Mouse (Mus musculus): ENCODE results near the gene Vmn1r103. TPM values are rescaled to one million over a fixed set of nuclear protein-coding genes. Genes with fewer than 3 reads are reported as not detected.

Vmn1r103 gene
- polyA plus RNA-seq (2012; rRNA removed) = not detected in 2 replicates

GRCm38 (mm10) chr7:20510434-20510833, at the start of gene Vmn1r103:
TSS of gene Vmn1r103 (minus strand) at chr7:20510534.

GRCm38 (mm10) chr7:20545657-20546056, 35.3 kb upstream of the Vmn1r103 start, which contains the start of gene Gm5726:
TSS of gene Gm5726 (minus strand) at chr7:20545757.

GRCm38 (mm10) chr7:20533537-20533936, 23.2 kb upstream of the Vmn1r103 start, which contains the start of gene Vmn1r104:
TSS of gene Vmn1r104 (plus strand) at chr7:20533837.

DNA sequence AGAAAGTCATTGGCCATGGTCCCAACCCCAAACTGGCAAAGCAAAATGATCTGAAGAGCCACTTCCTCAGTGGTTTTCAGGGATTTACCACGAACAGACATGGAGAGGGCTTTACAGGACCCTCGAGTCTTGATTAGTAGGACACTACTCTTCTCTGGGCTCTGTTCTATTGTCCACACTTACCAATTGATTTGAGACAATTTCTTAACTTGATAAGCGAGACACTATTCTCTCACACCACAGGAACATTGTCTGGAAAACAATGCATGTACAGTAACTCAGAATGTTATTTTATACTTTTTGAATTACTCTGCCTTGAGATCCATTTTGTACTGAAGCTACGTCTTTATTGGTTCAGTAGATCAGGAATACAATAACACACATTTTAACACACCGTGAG, 35.5 kb downstream of the Vmn1r103 start, which contains the start of gene Gm10670:
Gm10670 (minus strand) TSS at position 101 of the 400 bp plus-strand sequence.

Other genes with a start within 250 kb of the Vmn1r103 start
- gene Gm5890, start 247.7 kb downstream of the Vmn1r103 start, polyA plus RNA-seq (2012; rRNA removed) = not detected in 2 replicates
- gene Gm4133, start 176.5 kb downstream of the Vmn1r103 start, polyA plus RNA-seq (2012; rRNA removed) = not detected in 2 replicates
- gene Gm5728, start 135.1 kb downstream of the Vmn1r103 start, polyA plus RNA-seq (2012; rRNA removed) = not detected in 2 replicates
- gene Vmn1r100, start 92.6 kb downstream of the Vmn1r103 start, polyA plus RNA-seq (2012; rRNA removed) = not detected in 2 replicates
- not detected in 2 replicates for gene Vmn1r101, start 67.9 kb downstream of the Vmn1r103 start, polyA plus RNA-seq (2012; rRNA removed)
- not detected in 2 replicates for gene Gm10670, start 35.6 kb downstream of the Vmn1r103 start, polyA plus RNA-seq (2012; rRNA removed)
- not detected in 2 replicates for gene Vmn1r104, start 23.3 kb upstream of the Vmn1r103 start, polyA plus RNA-seq (2012; rRNA removed)
- not detected in 2 replicates for gene Gm5726, start 35.2 kb upstream of the Vmn1r103 start, polyA plus RNA-seq (2012; rRNA removed)
- not detected in 2 replicates for gene Gm4141, start 65.7 kb upstream of the Vmn1r103 start, polyA plus RNA-seq (2012; rRNA removed)
- gene Gm4513, start 88.5 kb upstream of the Vmn1r103 start, polyA plus RNA-seq (2012; rRNA removed) = not detected in 2 replicates
- gene Vmn1r107, start 158.4 kb upstream of the Vmn1r103 start, polyA plus RNA-seq (2012; rRNA removed) = not detected in 2 replicates
- gene Vmn1r111, start 192.7 kb upstream of the Vmn1r103 start, polyA plus RNA-seq (2012; rRNA removed) = not detected in 2 replicates
- gene Gm10668, start 220.1 kb upstream of the Vmn1r103 start, polyA plus RNA-seq (2012; rRNA removed) = not detected in 2 replicates

Data from colon, adult 2 months (tissue).